Mouse (Mus musculus): ENCODE measurements at regions not wholly inside any gene's neighbourhood (a gene's known extent, or its start where the extent isn't known, plus 50 kb on each side); places are given as distances from the start of the nearest gene placed in this dataset.
A peak's percentile ranks its signal among the peaks of the same experiment; 100 is the strongest.

- DNase-seq (ENCODE audit: low read depth, low spot score) = no peak
Observed at GRCm38 (mm10) chr4:150771469-150771868, 82.2 kb upstream of the Errfi1 start.

- DNase-seq (ENCODE audit: low read depth, low spot score) = peak; percentile 67
Observed at GRCm38 (mm10) chr4:150769043-150769442, 84.7 kb upstream of the Errfi1 start.

DNA sequence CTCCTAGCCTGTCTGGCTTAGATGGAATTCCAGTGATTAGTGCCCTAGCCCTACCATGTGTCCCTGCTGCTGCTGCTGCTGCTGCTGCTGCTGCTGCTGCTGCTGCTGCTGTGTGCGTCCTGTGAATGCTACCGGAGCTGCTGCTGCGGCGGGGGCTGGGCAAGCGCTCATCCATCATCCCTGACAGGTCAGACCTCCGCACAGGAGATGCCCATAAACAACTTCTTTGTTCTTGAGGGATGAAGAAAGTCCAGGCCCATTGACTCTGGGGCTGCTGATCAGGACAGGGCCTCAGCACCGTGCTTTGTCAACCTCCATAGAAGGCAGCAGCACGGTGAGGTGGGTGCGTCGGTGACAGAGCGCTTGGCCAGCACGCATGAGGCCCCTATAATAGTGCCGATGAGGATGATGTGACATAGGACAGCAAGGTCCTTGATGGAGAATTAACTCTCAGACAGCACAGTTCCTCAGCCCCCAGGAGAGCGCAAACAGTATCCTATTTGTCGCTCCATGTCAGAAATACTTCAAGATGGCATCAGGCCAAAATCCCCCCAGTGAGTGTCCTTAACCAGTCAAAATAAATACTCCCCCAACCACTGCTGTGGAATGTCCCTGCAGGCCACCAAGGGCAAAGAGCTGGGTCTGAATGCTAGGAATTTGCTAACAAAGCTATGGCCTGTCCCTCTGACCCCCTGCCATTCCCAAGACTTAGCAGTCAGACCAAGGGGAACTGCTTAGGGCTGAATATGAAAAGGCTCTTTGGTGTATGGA, 95.1 kb upstream of the Errfi1 start:
- DNase-seq (ENCODE audit: low read depth, low spot score) = no peak

- DNase-seq (ENCODE audit: low read depth, low spot score) = no peak
Observed at GRCm38 (mm10) chr4:150757815-150758426, 95.8 kb upstream of the Errfi1 start.

DNA sequence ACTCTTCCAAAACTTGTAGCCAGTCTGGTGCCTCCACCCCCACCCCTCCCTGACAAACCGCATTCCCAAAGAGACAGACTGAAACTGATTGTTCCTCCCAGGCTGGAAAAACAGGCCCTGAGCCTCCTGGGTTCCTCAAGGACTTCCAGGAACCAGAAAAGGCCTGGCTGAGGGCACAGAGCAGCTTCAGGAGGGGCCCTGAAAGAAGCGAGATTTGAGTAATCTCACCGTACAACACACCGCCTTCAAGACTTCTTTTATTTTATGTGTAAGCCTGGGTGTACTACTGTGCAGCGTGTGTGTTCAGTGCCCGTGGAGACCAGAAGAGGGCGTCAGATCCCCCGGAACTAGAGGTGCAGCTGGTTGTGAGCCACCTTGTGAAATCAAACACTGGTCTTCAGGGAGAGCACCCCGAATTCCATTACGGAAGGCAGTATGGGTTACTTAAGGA, 96.4 kb upstream of the Errfi1 start:
- peak; percentile 33 for DNase-seq (ENCODE audit: low read depth, low spot score)

GRCm38 (mm10) chr4:150755446-150755845, 98.3 kb upstream of the Errfi1 start:
- peak; percentile 76 for DNase-seq (ENCODE audit: low read depth, low spot score)

DNA sequence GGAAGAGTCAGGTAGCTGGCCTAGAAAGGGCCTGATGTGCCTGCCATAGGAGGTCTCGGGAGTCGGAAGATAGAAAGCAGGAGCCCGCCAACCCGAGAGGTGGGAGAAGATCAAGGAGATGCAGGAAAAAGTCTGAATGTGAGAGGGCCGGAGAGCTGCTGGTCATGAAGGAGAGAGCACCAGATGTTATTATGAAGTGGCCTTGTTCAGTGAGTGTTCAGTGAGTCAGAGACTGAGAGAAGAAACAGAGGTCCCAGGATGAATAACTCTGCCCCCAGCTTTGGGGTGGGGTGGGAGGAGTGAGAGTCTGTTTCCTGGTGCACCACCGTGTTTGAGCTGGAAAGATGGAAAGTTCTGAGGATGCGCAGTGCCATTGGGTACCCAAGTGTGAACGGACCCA, 100.2 kb upstream of the Slc45a1 start:
- DNase-seq (ENCODE audit: low read depth, low spot score) = no peak

DNA sequence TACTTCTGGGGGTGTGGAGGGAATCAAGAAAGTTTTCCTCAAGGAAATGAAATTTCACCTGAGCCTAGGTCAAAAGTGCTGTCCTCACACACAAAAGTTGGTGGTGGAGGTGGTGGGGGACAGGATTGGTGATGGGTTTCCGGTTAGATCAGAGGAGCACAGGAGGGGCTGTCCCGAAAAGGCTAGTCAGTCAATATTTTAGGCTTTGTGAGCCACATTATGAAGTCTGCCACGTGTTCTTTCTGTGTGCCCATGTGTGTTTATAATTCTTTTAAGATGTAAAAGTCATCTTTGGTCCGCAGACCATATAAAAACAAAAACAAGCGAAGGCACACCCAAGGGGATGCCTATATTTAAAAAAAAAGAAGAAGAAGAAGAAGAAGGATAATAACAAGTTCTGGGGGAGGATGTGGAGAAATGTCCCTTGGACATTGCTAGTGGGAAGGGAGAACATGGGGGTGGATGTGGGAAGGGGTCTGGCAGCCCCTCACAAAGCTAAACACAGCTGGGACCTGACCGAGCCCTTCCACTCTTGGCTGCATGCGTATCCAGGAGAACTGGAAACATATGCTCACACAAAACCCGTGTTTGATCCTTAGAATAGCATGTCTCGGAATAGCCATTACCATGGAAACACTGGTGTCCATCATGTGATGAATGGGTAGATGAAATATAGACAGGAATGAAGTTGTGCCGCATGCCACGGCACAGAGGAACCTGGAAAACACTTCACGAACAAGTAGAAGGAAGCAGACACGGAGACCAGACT, 98.7 kb upstream of the Slc45a1 start:
- no peak for DNase-seq (ENCODE audit: low read depth, low spot score)

GRCm38 (mm10) chr4:150749066-150749465, 97.1 kb upstream of the Slc45a1 start:
- DNase-seq (ENCODE audit: low read depth, low spot score) = no peak

- DNase-seq (ENCODE audit: low read depth, low spot score) = no peak
Observed at GRCm38 (mm10) chr4:150748099-150749000, 96.4 kb upstream of the Slc45a1 start.

GRCm38 (mm10) chr4:150746430-150746923, 94.5 kb upstream of the Slc45a1 start:
- no peak for DNase-seq (ENCODE audit: low read depth, low spot score)

DNA sequence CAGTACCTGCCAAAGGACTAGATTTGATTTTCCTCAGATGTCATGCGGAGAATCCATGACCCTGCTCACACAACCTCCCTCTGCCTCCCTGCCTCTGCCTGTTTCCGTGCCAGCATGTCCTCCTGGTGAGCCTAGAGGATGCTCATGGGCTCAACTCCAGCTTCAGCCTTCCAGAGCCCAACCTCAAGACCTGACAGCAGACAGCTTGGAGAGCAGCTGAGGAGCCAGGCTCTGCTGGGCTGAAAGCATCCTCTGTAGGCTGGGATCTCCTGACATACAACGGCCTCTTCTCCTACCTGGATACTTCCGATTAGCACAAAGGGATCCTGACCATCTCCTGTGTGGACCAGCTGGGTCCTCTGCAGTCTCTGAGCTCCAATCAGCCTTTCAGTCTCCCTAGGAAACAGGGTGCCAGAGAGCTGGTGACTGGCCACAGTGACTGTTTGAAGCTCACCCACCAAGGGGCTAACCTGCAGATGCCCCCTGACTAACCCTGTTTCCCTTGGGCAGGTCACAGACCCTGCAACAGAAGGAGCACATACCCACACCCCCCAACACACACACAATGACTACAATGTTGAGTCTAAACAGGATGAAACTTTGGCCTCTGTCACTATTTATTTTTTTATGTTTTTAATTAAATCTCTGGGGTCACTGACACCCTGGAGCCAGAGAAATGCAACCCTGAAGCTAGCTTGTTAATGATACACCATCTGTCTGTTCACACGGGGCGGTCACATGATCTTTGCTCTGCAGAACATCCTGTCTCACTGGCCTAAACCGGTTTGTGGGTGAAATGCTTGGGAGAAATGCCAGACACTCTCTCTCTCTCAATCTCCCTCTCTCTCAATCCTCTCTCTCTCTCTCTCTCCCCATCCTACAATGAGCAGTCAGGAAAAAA, 93.8 kb upstream of the Slc45a1 start:
- peak; percentile 54 for DNase-seq (ENCODE audit: low read depth, low spot score)

GRCm38 (mm10) chr4:150743508-150743907, 91.5 kb upstream of the Slc45a1 start:
- DNase-seq (ENCODE audit: low read depth, low spot score) = no peak

DNA sequence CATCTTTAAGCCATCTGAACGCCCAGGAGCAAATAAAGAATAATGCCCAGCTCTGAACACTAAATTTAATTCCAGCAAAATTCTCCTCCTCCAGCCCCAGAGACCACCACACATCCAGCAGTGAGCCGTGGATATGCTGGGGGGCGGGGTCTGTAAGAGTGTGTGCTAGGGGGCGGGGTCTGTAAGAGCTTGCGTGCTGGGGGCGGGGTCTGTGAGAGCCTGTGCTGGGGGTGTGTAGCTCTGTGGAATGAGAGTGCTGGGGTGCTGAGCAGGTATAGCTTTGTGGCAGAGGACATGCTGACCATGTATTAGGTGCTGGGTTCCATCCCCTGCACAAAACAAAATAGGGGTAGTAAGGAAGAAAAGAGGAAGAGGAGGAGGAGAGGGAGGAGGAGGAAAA, 91.1 kb upstream of the Slc45a1 start:
- DNase-seq (ENCODE audit: low read depth, low spot score) = no peak

DNA sequence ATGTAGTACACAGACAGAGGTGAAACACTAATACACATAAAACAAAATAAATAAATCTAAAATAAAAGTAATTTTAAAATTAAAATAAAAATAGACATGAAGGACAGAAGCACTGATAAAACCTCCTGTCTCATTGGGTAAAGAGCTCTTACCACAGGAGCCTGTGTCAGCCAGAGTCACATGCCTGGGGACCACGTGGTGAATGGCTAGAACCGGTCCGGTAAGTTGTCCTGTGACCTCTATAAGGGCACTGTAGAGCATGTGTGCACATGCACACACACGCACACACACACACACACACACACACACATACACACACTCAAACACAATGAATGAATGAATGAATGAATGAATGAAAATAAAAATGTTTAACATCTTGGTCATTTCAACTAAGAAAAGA, 89.8 kb upstream of the Slc45a1 start:
- no peak for DNase-seq (ENCODE audit: low read depth, low spot score)

- no peak for DNase-seq (ENCODE audit: low read depth, low spot score)
Observed at GRCm38 (mm10) chr4:150740167-150740566, 88.2 kb upstream of the Slc45a1 start.

GRCm38 (mm10) chr4:150738736-150739135, 86.8 kb upstream of the Slc45a1 start:
- DNase-seq (ENCODE audit: low read depth, low spot score) = no peak

DNA sequence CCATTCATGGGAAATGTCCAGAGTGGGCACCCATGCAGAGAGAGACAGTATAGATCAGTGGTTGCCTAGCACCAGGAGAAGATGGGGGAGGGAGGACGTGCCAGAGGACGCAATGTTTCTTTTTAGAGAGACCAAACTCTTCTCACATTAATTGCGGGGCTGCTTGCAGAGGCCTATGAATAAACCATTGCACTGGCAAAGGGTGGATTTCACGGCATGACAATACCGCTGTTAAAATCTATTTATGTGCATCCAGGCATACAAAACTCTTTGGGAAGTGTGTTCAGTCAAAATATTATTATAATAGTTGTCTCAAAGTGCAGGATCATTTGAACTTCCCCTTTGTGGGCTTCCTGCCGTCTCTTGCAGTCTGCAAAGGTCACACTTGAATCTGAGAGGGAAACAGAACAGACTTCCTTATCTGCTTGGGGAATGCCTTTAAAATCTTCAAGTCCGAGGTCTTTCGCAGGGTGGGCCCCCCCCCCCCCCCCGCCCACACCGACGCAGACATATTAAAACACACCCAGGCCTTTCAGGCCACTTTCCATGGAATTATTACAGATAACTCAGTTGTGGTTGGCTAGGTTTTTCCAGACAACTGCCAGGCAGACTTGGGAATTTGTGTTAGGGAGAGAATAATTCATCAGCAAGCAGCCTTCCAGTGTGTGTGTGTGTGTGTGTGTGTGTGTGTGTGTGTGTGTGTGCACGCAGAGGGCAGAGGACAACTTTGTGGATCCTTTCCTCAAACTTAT, 78.3 kb upstream of the Slc45a1 start:
- DNase-seq (ENCODE audit: low read depth, low spot score) = no peak

GRCm38 (mm10) chr4:150726539-150726938, 74.6 kb upstream of the Slc45a1 start:
- DNase-seq (ENCODE audit: low read depth, low spot score) = no peak

GRCm38 (mm10) chr4:150726136-150726480, 74.1 kb upstream of the Slc45a1 start:
- DNase-seq (ENCODE audit: low read depth, low spot score) = no peak
